Mouse (Mus musculus) frontal cortex, postnatal 36 days (tissue): Measurements from ENCODE around the gene Hoxa10.

ENCODE experiments used
- DNase-seq, 2 experiments: peaks; one replicate each; pipeline ENCODE4 v3.0.0; 2022; ENCODE audit warnings: low spot score in 2 of 2

Hoxa10 gene

DNA sequence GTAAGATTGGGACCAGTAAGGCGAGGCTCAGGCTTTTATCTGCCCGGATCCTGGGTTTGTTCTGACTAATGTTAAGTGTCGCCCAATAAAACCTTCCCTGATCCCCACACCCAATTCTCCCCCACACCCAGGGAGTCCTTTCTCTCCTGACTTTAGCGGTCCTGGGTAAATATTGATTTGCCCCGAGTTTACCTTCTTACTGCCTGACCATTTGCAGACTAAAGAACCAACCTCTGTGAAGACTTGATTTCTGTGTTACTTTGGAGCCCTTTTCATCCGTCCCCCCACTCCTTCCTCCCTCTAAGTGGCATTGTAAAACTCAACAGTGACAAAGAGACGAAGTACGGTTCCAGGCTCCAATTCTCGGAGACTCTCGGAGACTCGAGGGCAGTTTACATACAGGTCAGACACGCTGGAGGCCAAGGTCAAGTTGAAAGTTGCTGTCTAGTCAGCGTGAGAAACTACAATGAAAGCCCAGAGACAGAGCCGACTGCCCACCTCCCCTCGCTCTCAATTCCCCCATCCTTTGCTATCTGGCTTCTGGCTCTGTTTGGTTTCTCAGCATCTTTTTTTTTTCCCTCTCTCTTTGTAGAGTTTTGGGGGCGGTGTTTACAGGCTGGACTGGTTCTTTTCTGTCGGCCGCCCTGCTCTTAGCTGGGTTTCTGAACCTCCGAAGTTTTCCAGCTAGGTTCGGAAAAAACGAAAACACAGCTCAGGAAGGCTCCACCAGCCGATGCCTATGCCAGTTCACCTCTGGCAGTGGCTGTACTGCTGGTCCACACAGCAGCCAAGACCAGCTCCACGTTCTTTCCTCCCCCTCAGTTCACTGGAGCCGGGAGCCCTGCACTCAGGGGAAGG is 22.0 kb upstream of the Hoxa10 start:
- DNase-seq = no peak

DNA sequence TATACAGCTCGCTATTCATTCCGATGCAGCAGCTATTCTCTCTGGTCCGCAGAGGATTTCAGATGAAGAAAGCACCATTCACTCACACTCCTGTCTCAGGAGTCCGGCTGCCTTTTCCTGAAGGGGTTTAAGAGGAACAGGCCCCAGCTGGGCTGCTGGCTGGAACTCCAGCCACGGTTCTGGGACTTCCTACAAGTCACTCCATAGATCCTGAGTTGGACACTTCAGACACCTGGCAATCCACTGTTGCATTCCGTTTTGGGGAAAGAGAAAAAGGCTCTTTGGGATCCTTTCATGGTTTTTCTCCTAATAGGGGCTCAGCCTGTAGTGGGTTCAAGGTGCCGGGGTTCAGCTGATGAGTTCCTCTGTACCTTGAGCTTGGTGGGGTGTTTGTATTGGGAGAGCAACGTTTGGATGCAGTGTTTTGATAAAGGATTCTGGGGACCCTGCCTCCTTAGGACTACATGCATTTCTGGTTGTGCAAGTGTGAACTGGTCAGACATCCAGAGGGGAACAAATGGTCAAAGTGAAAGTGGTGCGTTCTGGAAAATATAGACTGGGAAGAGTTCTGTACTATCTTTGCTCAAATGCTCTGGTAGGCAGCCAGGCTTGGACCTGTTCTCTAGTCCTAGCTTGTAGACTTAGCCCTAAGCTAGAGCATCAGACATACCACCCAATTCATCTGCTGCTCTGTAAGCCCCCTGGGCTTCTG is 21.3 kb upstream of the Hoxa10 start:
- DNase-seq = no peak

DNA sequence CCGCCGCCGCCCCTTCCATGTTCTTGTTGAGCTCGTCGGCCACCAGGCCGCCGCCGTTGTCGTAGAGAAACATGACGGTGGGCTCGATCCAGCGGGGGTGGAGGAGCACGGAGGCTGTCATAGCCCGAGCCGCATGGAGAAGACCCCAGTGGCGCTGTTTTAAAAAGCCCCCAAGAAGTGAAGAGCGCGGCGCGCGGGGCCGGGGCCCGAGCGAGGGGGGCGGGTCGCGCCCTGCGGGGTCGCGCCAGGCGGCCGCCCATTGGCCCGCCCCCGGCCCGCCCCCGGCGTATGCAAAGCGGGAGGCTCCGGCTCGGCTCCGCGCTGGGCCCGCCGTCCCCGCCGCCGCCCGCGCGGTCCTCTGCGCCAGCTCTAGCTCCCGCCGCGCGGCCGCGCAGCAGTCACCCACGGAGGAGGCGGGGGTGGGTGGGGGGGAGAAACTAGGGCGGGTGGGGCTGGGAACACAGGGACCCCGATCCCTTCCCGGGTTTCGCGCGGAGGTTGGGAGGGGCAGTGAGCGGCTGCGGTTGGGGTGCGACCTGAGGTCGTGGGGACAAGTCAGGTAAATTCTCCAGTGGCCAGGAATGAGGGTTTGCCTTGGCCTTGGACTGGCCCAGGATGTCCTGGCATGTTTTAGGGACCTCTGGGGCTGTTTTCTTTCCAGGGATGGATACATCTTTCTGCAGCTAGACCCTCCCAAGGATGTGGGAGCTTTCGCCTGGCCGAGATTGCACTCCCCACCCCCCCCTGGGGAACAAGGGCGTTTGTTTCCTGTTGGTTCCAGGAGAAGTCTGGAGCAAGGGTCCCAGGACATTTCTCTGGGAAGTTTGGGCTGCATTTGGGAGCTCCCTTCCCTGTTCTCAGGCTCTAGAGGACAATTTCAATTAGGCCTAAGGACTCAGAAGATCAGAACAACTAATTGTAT is 20.3 kb upstream of the Hoxa10 start, which contains the start of gene Hoxa13:
Hoxa13 (minus strand) TSS at position 227 of the 922 bp plus-strand sequence.
- no peak for DNase-seq

DNA sequence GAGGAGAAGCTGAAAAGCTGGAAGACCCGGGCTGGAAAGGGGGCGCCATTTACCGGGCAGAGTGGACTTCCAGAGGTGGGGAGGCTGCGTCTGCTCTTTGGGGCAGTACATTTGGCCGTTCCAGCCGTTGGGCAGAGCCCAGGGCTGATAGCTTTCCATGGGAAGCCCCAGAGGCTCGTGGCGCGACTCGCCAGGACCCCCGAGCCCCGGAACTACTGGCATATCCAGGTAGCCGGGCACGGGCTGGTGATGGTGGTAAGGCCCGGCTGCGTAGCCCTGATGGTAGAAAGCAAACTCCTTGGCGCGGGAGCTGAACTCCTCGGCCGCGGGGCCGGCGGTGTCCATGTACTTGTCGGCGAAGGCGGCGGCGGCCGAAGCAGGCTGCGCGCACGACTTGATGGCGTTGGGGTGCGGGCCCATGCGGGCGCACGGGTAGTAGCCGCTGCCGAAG is 19.2 kb upstream of the Hoxa10 start:
- DNase-seq = no peak

DNA sequence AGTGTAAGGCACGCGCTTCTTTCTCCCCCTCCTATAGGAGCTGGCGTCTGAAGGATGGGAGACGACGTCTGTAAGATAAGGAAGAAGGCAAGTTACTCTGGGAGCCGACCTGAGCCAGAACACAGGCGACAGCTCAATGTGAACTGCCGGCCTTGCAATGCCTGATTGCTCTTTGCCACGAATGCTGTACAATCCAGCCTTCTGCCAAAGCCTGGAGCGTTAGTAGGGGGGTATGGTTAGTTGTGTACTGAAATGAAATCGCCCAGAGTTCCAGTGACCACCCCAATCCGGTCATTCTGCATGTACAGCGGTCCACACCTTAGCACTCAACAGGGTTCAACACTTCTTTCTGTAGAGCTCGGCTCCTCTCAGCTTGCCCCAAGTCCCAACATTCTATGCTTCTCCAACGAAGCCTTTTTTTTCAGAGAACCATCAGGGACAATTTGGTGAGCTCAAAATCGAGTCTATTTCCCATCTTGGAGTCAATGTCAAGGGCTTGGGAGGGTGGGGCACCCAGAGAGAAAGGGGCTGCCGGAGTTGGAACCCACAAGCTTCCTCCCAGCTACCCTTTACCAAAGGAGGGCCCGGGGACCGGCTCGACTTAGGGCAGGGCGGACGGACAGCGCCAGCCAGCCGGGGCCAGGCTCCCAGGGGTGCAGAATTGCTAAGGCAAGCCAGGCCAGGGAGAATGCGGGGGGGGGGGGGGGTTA is 18.6 kb upstream of the Hoxa10 start:
- no peak for DNase-seq

DNA sequence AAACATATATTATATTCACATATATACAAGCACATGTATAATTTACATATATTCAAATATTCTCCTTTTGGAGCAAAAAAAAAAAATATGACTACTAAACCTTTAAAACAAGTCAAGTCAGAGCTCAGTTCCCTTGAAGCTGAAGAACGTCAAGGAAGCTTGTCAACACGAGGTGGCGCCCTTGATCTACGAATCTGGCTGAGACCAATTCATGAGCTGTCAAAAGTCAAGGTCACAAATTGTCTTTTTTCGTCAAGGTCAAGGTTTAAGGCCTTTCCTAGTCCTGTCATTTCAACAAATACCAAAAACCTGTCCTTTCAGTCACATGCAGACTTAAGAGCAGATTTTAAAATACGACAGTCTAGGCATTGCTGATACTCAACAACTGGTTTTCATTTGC is 16.3 kb upstream of the Hoxa10 start:
- peak; percentile 61 to 77 for DNase-seq

DNA sequence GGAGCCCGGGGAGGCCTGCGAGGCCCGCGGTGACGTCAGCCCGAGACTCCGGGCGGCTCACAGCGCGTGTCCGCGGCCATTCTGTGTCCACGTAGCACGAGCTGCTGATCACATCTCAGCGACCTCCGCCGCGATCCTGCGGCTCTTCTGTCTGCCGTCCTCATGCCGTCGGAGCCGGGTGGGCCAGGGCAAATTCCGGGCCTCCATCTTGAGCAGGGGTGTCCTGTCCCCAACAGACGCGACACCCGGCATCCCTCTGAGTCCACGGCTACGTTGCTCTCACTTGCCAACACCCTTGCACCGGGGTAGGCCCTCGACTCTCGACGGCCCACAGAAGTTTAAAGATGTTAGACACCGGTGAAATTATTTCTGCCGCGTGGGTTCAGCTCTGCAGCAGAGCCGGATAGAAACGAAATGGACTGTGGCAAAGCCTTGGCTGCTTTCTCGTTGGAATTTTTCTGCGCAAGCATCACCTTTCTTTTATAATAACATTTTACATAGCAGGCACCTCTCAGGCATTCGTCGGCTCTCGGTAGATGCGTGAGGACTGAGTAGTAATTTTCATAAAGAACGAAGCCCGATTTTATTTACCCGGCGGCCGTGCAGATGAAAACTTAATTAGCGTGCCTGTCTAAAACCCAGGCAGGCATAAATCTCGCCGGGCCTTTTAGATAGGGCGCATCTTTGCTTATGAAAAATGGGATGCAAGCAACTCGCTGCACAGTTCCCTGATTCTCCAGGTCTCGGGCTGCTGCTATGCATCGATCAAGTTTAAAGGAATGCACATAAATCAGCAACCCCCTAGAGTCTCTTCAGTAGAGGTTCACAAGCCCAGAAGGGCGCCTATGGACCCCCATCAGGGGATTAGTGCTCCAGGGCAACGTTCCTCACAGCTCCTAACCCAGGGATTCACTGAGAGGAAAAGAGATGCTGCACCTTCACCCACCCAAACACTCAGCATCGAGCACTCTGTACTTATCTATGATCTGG is 13.2 kb upstream of the Hoxa10 start:
- DNase-seq = no peak

DNA sequence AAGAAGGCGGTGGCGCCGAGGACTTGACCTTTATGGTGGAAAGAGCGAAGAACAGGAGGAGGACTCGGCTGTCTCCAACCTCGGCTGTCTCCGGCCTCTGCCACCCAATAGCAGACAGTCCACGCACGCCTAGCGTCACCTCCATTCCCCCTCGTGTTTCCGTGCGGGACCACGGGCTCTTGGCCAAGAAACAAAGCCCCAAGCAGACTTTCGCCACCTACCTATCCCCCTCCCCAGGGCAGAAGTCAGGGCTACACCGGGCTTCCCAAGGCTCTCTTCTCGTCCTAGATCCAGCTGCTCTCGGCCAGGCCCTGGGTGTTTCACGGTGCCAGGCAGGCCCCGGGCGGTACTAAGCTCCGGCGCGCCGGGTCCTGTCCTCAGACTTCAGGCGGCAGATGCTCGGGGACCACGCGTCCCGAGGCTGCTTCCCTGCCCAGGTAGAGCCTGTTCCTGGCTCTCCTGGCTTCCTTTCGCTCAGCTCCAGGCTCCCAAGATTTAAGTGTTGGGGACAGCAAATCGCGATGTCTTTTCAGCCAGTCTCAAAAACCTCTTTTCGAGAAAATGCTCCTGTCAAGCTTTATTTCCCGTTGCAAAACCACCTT is 12.2 kb upstream of the Hoxa10 start:
- DNase-seq = no peak

DNA sequence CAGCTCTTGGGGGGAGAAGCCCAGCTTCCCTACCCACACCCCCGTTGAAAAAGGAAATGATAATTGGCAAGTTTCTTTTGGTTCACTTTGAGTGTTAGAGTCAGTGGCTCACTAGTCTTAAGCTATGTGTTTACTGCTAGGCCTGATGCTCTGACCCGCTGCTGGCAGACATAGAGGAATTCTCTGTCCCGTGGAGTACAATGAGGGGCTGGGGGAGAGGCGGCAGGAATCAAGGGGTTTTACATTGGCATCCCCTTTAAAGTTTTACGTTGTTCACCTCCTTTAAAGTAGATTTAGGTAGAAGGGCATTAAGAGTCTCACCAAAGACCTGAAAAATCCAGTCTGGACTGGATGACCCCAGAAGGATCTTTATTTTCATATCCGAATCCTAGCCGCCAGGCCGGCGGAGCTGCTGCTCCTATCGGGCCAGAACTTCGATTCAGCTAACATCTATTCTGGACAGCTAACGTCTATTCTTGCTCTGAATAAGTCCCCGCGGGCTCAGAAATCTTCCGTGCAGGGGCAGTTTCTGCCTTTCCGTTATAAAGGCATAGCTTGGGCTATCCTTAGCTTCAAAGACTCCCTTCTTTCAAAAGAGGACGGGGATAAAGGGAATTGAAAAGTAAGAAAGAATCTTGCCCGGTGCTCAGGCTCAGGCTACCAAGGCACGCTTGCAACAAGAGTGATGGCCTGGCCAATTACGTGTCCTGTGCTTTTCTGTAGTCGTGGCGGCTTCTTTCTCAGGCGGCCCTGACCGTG is 11.5 kb upstream of the Hoxa10 start:
- DNase-seq = no peak

DNA sequence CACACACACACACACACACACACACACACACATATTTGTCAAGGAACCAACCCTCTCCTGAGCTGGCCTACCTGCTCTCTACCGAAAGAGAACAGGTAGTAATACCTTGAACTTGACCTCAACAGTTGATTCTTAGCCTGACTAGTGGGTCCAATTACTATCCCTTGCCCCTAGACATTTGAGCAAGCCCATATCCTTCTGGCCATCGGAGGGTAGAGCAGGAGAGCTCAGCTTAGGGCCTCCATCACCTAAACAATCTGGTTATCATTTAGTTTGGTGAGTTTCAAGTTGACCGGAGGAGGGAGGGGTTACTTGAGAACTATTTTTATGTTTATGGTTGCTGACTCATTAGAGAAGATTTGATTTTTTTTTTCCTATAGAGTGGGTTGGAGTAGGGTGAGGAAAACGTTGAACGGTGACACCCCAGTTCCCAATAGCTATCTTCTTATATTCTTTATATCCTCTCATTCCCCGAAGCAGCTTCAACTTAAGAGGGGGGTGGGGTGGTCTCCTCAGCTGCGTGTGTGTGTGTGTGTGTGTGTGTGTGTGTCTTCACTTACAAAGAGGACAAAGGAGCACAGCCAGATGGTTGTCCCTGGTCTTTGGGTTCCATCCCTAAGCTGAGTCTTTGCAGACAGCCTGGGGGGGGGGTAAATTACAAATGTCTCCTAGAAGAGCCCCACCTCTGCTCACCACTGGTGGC is 10.7 kb upstream of the Hoxa10 start:
- no peak for DNase-seq

DNA sequence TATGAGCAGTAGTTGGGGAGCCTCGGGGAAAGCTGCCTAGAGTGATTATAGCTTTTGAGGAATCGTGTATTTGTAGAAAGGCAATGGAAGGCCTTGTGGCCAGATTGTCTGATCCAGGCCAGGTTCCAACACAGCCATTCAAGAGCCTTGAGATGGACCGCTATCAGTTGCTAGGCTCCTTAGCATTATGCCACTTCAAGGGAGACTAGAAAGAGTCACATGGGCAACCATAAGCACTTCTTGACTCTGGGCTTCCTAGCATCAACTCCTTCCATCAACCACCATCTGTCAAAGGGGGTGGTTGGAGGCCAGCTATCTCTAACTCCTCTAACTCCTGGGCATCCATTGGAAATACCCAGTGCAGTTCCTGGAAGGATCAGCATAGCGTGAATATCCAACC is 9.2 kb upstream of the Hoxa10 start:
- no peak for DNase-seq

DNA sequence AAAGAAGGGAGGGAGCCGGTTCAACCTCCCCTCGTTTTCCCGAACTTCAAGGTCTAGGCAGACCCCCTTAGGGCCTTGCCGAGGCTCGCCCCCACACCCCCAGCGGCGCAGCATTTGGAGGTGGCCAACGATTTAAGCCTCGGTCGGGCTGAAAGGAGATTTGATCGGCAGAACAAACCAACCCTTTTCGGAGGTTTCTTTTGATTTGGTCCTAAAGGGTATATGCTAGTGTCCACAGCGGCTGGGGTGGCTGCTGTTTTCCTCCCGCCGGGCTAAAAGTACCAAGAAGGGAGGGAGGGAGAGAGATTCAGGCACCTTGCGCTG is 8.7 kb upstream of the Hoxa10 start:
- DNase-seq = no peak

DNA sequence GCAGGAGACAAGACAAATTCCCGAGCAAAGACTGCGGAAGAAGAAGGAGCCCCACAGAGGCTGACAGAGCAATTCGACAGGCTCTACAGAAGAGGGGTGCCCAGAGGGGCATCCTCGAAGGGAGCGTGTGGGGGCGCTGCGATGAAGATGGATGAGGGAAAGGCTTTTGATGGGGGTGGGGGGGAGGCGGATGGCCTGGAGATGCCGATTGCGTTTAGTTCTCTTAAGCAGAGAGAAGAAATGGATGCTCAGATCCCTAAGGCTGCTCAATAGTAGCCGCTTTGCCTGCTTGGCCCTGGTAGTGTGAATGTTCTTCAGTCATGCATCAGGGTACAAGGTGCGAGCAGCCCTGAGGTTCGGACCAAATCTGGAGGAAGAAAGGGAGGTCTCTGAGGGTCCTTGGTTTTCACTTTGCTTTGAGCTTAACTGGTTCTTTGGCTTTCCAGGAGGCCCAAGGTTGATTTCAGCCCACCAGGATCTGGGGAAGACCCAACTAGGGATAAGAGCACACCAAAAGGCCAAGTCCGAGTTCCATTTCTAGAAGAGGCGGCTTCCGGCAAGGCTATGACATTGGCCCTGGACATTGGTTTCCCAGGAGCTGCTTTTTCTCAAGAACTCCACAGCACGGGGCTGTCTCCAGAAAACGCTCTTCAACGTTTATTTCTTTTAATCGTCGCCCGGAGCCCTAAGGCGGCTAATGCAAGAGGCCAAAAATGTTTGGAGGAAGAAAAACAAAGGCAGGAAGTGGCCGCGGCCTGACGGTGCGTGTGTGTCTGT is 8.2 kb upstream of the Hoxa10 start:
- DNase-seq = no peak

DNA sequence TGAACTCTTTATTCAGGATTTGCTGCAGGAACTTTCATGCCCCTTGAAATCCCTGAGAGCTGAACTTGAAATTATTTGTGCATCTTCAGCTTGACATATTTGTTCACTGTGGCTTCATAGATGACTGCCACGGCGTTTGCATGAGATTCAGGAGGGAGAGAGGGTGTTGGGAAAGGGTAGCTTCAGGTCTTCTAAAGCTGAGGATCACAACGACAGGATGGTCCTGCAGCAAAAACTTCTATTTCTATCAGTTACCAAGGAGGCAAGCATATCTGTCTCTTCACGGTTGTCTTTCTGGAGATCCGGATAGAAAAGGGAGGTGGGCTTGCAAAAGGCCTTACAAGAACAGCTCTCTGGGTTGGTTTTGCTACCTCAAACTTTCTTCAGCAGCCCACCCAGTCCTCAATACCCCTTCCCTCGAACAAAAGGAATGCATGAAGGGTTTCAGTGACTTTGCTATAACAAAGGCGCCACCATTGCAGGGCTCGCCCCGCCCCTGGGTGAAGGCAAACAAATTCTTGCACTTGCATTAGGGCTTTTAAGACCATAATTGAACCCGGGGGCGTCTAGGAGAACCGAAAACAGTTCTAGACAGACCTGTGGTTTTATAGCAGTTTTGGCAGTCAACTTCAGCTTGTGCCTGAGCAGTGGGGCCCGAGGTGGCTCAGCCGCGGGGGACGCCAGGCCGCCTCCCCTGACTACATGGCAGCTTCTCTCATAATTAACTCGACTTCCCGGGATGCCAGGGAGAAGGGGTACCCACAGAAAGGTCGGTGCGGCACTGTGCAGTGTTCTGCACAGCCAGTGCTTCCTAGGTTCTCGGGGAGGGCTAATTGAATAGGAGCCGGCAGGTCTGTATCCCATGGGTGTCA is 7.3 kb upstream of the Hoxa10 start:
- no peak for DNase-seq

DNA sequence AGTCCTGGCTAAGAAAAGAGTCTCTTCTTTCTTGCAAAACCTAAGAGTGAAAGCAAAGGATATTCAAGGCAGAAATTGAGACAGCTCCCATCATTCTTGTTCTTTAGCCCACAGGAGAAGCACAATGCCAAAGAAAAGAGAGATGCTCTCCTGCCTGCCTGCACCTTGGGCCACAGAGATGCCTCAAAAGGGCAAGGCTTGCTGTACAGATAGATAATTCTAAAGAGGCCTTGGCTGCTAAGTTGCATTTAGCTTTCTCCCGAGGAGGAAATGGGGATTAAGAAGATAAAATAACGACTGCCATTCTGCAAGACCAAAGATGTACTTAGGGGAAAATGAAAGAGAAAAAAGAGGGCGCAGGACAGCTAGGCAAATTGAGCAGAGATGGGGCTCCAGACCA is 6.3 kb upstream of the Hoxa10 start:
- no peak for DNase-seq

DNA sequence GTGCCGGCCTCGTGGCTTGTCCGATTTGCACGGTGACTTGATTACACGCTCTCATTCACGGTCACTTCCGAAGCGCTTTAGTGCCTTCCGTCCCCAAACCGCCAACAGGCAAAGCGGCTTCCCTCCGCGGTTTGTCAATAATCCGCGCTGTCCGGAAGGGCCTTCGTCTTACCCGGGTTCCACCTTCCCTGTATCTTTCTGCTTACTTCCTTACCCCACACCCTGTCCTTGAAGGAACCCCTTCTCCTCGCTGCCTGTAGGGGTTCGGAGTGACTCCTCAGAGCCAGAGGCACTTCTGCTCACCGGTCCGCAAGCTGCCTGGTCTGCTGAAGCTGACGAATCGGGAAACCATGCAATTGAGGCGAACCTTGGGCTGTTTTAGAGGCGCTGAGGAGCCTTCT is 5.7 kb upstream of the Hoxa10 start:
- no peak for DNase-seq

DNA sequence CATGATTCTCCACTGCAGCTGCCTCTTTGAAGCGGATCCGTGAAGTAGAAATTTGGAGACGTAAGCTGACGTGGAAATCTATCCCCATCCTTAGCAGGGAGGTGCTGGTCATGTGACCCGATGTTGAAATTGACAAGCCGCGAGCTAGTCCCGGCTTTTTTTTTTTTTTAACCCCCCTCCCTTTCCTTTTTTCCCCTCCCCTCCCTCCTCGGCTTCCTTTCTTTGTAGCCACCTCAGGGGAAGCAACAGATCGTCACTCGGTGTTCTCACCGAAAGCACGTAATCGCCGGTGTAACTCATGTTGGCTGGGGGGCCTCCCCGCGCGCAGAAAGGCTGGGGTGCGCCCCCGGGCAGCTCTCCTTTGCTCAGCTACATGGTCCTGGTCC is 5.1 kb upstream of the Hoxa10 start, which contains the start of gene Hoxa11:
Hoxa11 (minus strand) TSS at position 54 of the 386 bp plus-strand sequence.
- DNase-seq = no peak
